Comparison of ENCODE assay signal across 9 mouse cellular contexts in the genomic region with DNA sequence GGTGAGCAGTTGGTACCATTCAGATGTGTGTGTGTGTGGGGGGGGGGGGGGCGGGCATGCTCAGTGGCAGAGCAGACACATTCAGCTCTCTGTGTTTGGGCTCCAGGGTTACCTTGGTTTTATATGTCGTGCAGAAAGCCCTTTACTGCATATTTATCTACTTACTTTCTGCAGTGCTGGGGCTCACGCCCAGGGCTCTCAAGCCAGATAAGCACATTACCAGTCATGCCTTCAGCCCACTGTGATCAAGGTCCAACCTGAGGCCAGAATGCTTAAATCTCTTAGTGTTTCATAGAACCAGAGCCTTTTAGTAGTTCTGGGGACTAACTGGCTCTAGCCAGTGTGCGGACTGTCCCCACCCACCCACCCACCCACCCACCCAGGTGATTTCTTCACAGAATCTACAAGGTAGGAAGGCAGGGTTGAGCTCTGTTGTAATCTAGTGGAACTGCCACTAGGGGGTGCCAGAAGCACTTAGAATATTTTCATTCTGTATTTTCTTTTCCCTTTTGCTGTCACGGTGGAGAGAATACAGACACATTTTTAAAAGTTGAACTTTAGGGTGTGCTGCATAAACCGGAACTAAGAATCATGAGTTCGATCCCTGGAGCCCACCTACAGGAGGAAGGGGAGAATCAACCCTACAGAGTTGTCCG.
A peak's percentile ranks its signal among the peaks of the same experiment; 100 is the strongest.
DNase-seq lines count a peak whose midpoint lies in the region; ATAC-seq and TF ChIP-seq lines count a peak whose summit lies in the region.
"Had no signal": no experiment of that assay in that cellular context is flagged by ENCODE, and none has a peak within 500 bp of the region (broad histone marks: within the 10 kb centered on the region; RNA-seq: fewer than 3 reads in every experiment).

No protein-coding gene starts in this region.

- peak; percentile 52; the same call in 1 of the 2 replicates for ATAC-seq in hindbrain, postnatal 0 days
- peak; percentile 47; the same call in 1 of the 2 replicates for ATAC-seq in liver, embryonic 14.5 days (ENCODE audit: insufficient read depth)
- peak; percentile 41 for ATAC-seq in neural tube, embryonic 13.5 days (ENCODE audit: low read depth)

- H3K9me3 ChIP-seq in embryonic facial prominence, embryonic 10.5 days: no peaks in the 10 kb centered on the region
- no peaks in the 10 kb centered on the region for H3K9me3 ChIP-seq in hindbrain, postnatal 0 days (ENCODE audit: low read length)
- no peaks in the 10 kb centered on the region for H3K9me3 ChIP-seq in liver, embryonic 14.5 days (ENCODE audit: control insufficient read depth, low read length)
- no peaks in the 10 kb centered on the region for H3K9me3 ChIP-seq in neural tube, embryonic 13.5 days
- H3K9me3 ChIP-seq: limb, embryonic 15.5 days had no signal

- no peak overlapping the region for H3K27ac ChIP-seq in embryonic facial prominence, embryonic 10.5 days (replicated peaks)
- no peak overlapping the region for H3K27ac ChIP-seq in hindbrain, postnatal 0 days
- no peak overlapping the region for H3K27ac ChIP-seq in liver, embryonic 14.5 days
- H3K27ac ChIP-seq in neural tube, embryonic 13.5 days (replicated peaks): no peak overlapping the region
- H3K27ac ChIP-seq: limb, embryonic 15.5 days had no signal

- peaks cover 16% of the 10 kb centered on the region for H3K36me3 ChIP-seq in embryonic facial prominence, embryonic 10.5 days (replicated peaks)
- H3K36me3 ChIP-seq in hindbrain, postnatal 0 days (ENCODE audit: insufficient read depth, low read length): no peaks in the 10 kb centered on the region; the same call in 1 of the 2 replicates
- H3K36me3 ChIP-seq in liver, embryonic 14.5 days (replicated peaks; ENCODE audit: control insufficient read depth, insufficient read depth, low read depth): no peaks in the 10 kb centered on the region
- H3K36me3 ChIP-seq in neural tube, embryonic 13.5 days: peaks cover 14% of the 10 kb centered on the region

- DNase-seq in heart, adult 8-10 months (ENCODE audit: low spot score): peak; percentile 61
- DNase-seq in heart, adult 11 months: no peak
- DNase-seq in Muller cell, postnatal 12 days (ENCODE audit: inconsistent ontology term): peak; percentile 6
- DNase-seq in embryonic facial prominence, embryonic 10.5 days (ENCODE audit: low spot score): peak; percentile 38
- peak; percentile 80 for DNase-seq in hindbrain, postnatal 0 days (ENCODE audit: low spot score)
- peak in 2 of 3 experiments; percentile 20 to 24 for DNase-seq in liver, embryonic 14.5 days (ENCODE audit: low read depth in 3 of 3, low spot score in 3 of 3)
- DNase-seq in urinary bladder, postnatal 4 days (ENCODE audit: low spot score in 2 of 2): no peak

- peak; percentile 63 for TF ChIP-seq CTCF in hindbrain, postnatal 0 days (IDR thresholded peaks at IDR 0.05; ENCODE audit: low read depth)
- peak; percentile 40; the same call in 1 of the 2 replicates for TF ChIP-seq CTCF in liver, embryonic 14.5 days (IDR thresholded peaks at IDR 0.05; ENCODE audit: low read depth)

- H3K4me2 ChIP-seq in hindbrain, postnatal 0 days (ENCODE audit: low read depth, low read length): no peak overlapping the region
- H3K4me2 ChIP-seq in liver, embryonic 14.5 days (ENCODE audit: low read depth): peak overlapping the region; percentile 47
- H3K4me2 ChIP-seq in neural tube, embryonic 13.5 days: no peak overlapping the region
- H3K4me2 ChIP-seq: limb, embryonic 15.5 days had no signal

- TF ChIP-seq EP300 in liver, embryonic 14.5 days (IDR thresholded peaks at IDR 0.05; ENCODE audit: low read depth): no peak

- no peak overlapping the region for H3K9ac ChIP-seq in hindbrain, postnatal 0 days (replicated peaks; ENCODE audit: low read length)
- no peak overlapping the region for H3K9ac ChIP-seq in liver, embryonic 14.5 days (replicated peaks)
- no peak overlapping the region for H3K9ac ChIP-seq in neural tube, embryonic 13.5 days
- H3K9ac ChIP-seq: limb, embryonic 15.5 days had no signal

- peaks cover 4% of the 10 kb centered on the region for H3K4me1 ChIP-seq in embryonic facial prominence, embryonic 10.5 days
- H3K4me1 ChIP-seq in hindbrain, postnatal 0 days (ENCODE audit: insufficient read depth, low read length): 0 out of 2 replicates have a peak, but pooled peaks cover 4% of the 10 kb centered on the region
- H3K4me1 ChIP-seq in liver, embryonic 14.5 days (replicated peaks; ENCODE audit: control insufficient read depth in 2 of 2, insufficient read depth in 2 of 2, low read length in 1 of 2): peaks cover 0 to 3% of the 10 kb centered on the region in 2 experiments; a peak in 2 of 4 replicates
- peaks cover 42% of the 10 kb centered on the region for H3K4me1 ChIP-seq in neural tube, embryonic 13.5 days (replicated peaks)

- 74% methylated on average over 8 of the region's 8 CpGs for WGBS in embryonic facial prominence, embryonic 10.5 days
- WGBS in hindbrain, postnatal 0 days: 66% methylated on average over 8 of the region's 8 CpGs
- WGBS in liver, embryonic 14.5 days (ENCODE audit: insufficient replicate concordance): 37% methylated on average over 8 of the region's 8 CpGs
- WGBS in neural tube, embryonic 13.5 days: 69% methylated on average over 8 of the region's 8 CpGs

- H3K27me3 ChIP-seq in embryonic facial prominence, embryonic 10.5 days (replicated peaks; ENCODE audit: low read depth, poor library complexity, severe bottlenecking): no peaks in the 10 kb centered on the region
- H3K27me3 ChIP-seq in hindbrain, postnatal 0 days (ENCODE audit: insufficient read depth, low read length): no peaks in the 10 kb centered on the region
- H3K27me3 ChIP-seq in liver, embryonic 14.5 days (ENCODE audit: control insufficient read depth, insufficient read depth, low read length): no peaks in the 10 kb centered on the region
- H3K27me3 ChIP-seq in neural tube, embryonic 13.5 days: no peaks in the 10 kb centered on the region
- H3K27me3 ChIP-seq: limb, embryonic 15.5 days had no signal

- no peak overlapping the region for H3K4me3 ChIP-seq in embryonic facial prominence, embryonic 10.5 days
- no peak overlapping the region for H3K4me3 ChIP-seq in hindbrain, postnatal 0 days (ENCODE audit: low read length)
- peak overlapping the region in 1 of 2 experiments; percentile 12; a peak in 1 of 4 replicates for H3K4me3 ChIP-seq in liver, embryonic 14.5 days (ENCODE audit: insufficient read depth in 1 of 2, low read depth in 2 of 2, low read length in 2 of 2)
- no peak overlapping the region for H3K4me3 ChIP-seq in neural tube, embryonic 13.5 days
- H3K4me3 ChIP-seq: limb, embryonic 15.5 days had no signal

Comparison
In these comparisons a context has a peak if more than half of its experiments do, and no peak if none do; other contexts are left out.
1. DNase-seq: peak in heart, adult 8-10 months (single experiment), Muller cell, postnatal 12 days (single experiment), embryonic facial prominence, embryonic 10.5 days (single experiment), hindbrain, postnatal 0 days (single experiment) and liver, embryonic 14.5 days (2 of 3); none in heart, adult 11 months (single experiment) and urinary bladder, postnatal 4 days (0 of 2).
2. Peak in every context shown above with its lines, with median percentiles within 50 percentile points of each other: ATAC-seq.